Mouse (Mus musculus): ENCODE data around the gene Ccdc84.

DNA sequence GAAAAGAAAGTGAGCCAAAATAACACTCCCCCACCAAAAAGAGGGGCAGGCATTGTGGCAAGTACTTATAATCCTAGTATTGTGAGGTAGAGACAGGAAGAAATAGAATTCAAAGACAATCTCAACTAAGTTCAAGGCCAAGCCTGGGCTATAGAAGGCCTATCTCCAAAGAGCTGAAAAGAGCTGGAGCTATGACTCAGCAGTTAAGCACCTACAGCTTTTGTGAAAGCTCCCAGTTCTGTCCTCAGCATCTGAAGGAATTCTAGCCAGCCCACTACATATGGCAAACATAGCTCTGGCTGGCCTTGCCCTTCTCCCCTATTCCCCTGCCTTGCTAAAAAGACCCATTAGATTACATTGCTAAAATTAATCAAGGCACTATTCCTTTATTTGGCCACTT is 45.0 kb downstream of the Ccdc84 start:
- TF ChIP-seq GATA1 (IDR thresholded peaks at IDR 0.05; ENCODE audit: low read length) (no peak), TAL1 (IDR thresholded peaks at IDR 0.05; ENCODE audit: low read length) (no peak)

Measured in erythroblast, embryonic 14.5 days (primary cell).